Mouse (Mus musculus) embryonic facial prominence, embryonic 15.5 days (tissue): ENCODE measurements around the gene Wnt5b. TPM values are rescaled to one million over a fixed set of nuclear protein-coding genes. Genes with fewer than 3 reads are reported as not detected.

ENCODE experiments used
- ATAC-seq: fragments of 200-750 bp; cut with Nextera tagmentation; 2 replicates; pipeline ENCODE4 v1.8.0; 2017; ENCODE audit warnings: low read depth, moderate TSS enrichment; ENCODE audit not compliant: insufficient number of reproducible peaks, low FRiP score, low TSS enrichment
- H3K27ac ChIP-seq: fragments of 300-500 bp; sonication (generic); replicated peaks from 2 replicates; pipeline ENCODE4 v1.5.1; 2015; ENCODE audit warnings: mild to moderate bottlenecking, inconsistent platforms
- H3K27me3 ChIP-seq: fragments of 300-500 bp; sonication (generic); 2 replicates; pipeline ENCODE4 v1.6.1; 2015; ENCODE audit warnings: inconsistent platforms
- H3K36me3 ChIP-seq: fragments of 300-500 bp; sonication (generic); 2 replicates; pipeline ENCODE4 v1.6.1; 2015; ENCODE audit warnings: mild to moderate bottlenecking, inconsistent platforms
- H3K4me1 ChIP-seq: fragments of 300-500 bp; sonication (generic); 2 replicates; pipeline ENCODE4 v1.6.1; 2015; ENCODE audit warnings: inconsistent platforms
- H3K4me2 ChIP-seq: fragments of 300-500 bp; sonication (generic); replicated peaks from 2 replicates; pipeline ENCODE4 v1.6.1; 2015; ENCODE audit warnings: mild to moderate bottlenecking, inconsistent platforms
- H3K4me3 ChIP-seq: fragments of 300-500 bp; sonication (generic); replicated peaks from 2 replicates; pipeline ENCODE4 v1.5.1; 2015; ENCODE audit warnings: mild to moderate bottlenecking, inconsistent platforms
- H3K9ac ChIP-seq: fragments of 300-500 bp; sonication (generic); 2 replicates; pipeline ENCODE4 v1.6.1; 2015; ENCODE audit warnings: inconsistent platforms
- H3K9me3 ChIP-seq: fragments of 300-500 bp; sonication (generic); replicated peaks from 2 replicates; pipeline ENCODE4 v1.6.1; 2016; ENCODE audit warnings: inconsistent platforms
- WGBS: fragments of 180-500 bp; shearing (Covaris S2); methylation state at CpG from one replicate; pipeline ENCODE4 v1.1.7; 2015; 5-methylcytosine and 5-hydroxymethylcytosine counted together
- polyA plus RNA-seq: library from polyadenylated mRNA; unstranded; fragments of >200 nt; fragmentation: Nextera tagmentation; extraction: Ambion mirVana; gene quantifications from 2 replicates; pipeline ENCODE4 v1.2.1, GENCODE M21; 2015

Wnt5b gene
- polyA plus RNA-seq, 1 experiment from 2014 or later, result 9.8 TPM

GRCm38 (mm10) chr6:119568339-119568738 is 24.2 kb upstream of the Wnt5b start:
- H3K4me2 ChIP-seq, result no peak overlapping the region
- H3K36me3 ChIP-seq, result 0 out of 2 replicates have a peak, but pooled peaks cover 9% of the 10 kb centered on the region
- H3K9ac ChIP-seq, result no peak overlapping the region
- no peak overlapping the region for H3K4me3 ChIP-seq
- no peaks in the 10 kb centered on the region for H3K9me3 ChIP-seq
- whole genome bisulfite sequencing, result 78% methylated on average over 2 of the region's 2 CpGs
- no peak overlapping the region for H3K27ac ChIP-seq
- no peak for ATAC-seq
- H3K4me1 ChIP-seq, result 0 out of 2 replicates have a peak, but pooled peaks cover 10% of the 10 kb centered on the region
- H3K27me3 ChIP-seq, result no peaks in the 10 kb centered on the region

GRCm38 (mm10) chr6:119565451-119566379 is 21.6 kb upstream of the Wnt5b start:
- Histone ChIP-seq H3K9ac (no peak overlapping the region), H3K4me2 (no peak overlapping the region), H3K36me3 (no peaks in the 10 kb centered on the region), H3K9me3 (no peaks in the 10 kb centered on the region), H3K4me3 (no peak overlapping the region), H3K27ac (no peak overlapping the region), H3K4me1 (0 out of 2 replicates have a peak, but pooled peaks cover 10% of the 10 kb centered on the region), H3K27me3 (no peaks in the 10 kb centered on the region)
- 60% methylated on average over 23 of the region's 23 CpGs for WGBS
- ATAC-seq, result no peak

- no peaks in the 10 kb centered on the region for H3K9me3 ChIP-seq
- no peak overlapping the region for H3K4me3 ChIP-seq
- 0 out of 2 replicates have a peak, but pooled peaks cover 10% of the 10 kb centered on the region for H3K4me1 ChIP-seq
- H3K27me3 ChIP-seq, result no peaks in the 10 kb centered on the region
- no peak overlapping the region for H3K9ac ChIP-seq
- ATAC-seq, result no peak
- no peak overlapping the region for H3K4me2 ChIP-seq
- no peaks in the 10 kb centered on the region for H3K36me3 ChIP-seq
- 67% methylated on average over 10 of the region's 10 CpGs for WGBS
- H3K27ac ChIP-seq, result no peak overlapping the region
Measured at GRCm38 (mm10) chr6:119562558-119562957, 18.4 kb upstream of the Wnt5b start.

GRCm38 (mm10) chr6:119558855-119559254 is 14.7 kb upstream of the Wnt5b start:
- no peaks in the 10 kb centered on the region for H3K4me1 ChIP-seq
- H3K4me3 ChIP-seq, result no peak overlapping the region
- no peak overlapping the region for H3K9ac ChIP-seq
- no peak overlapping the region for H3K27ac ChIP-seq
- H3K36me3 ChIP-seq, result no peaks in the 10 kb centered on the region
- no peaks in the 10 kb centered on the region for H3K9me3 ChIP-seq
- no peaks in the 10 kb centered on the region for H3K27me3 ChIP-seq
- no peak for ATAC-seq
- 78% methylated on average over 7 of the region's 7 CpGs for WGBS
- H3K4me2 ChIP-seq, result no peak overlapping the region

GRCm38 (mm10) chr6:119554439-119554838 is 10.3 kb upstream of the Wnt5b start:
- no peaks in the 10 kb centered on the region for H3K27me3 ChIP-seq
- H3K9me3 ChIP-seq, result no peaks in the 10 kb centered on the region
- H3K4me2 ChIP-seq, result no peak overlapping the region
- no peaks in the 10 kb centered on the region for H3K36me3 ChIP-seq
- no peak overlapping the region for H3K27ac ChIP-seq
- no peak overlapping the region for H3K9ac ChIP-seq
- H3K4me3 ChIP-seq, result no peak overlapping the region
- no peaks in the 10 kb centered on the region for H3K4me1 ChIP-seq
- ATAC-seq, result no peak
- 71% methylated on average over 8 of the region's 8 CpGs for WGBS

- ATAC-seq, result peak; percentile 11; the same call in 1 of the 2 replicates
- Histone ChIP-seq H3K4me2 (peak overlapping the region; percentile 90), H3K36me3 (no peaks in the 10 kb centered on the region), H3K4me1 (peaks cover 4% of the 10 kb centered on the region; the same call in 1 of the 2 replicates), H3K4me3 (peak overlapping the region; percentile 73), H3K9ac (peak overlapping the region; percentile 35; the same call in 1 of the 2 replicates), H3K27me3 (peaks cover 3% of the 10 kb centered on the region; the same call in 1 of the 2 replicates), H3K27ac (no peak overlapping the region), H3K9me3 (no peaks in the 10 kb centered on the region)
- 2% methylated on average over 14 of the region's 14 CpGs for WGBS
Measured at GRCm38 (mm10) chr6:119544518-119544864, 344 bp upstream of the Wnt5b start.

- Histone ChIP-seq H3K27ac (no peak overlapping the region), H3K9ac (peak overlapping the region; percentile 35; the same call in 1 of the 2 replicates), H3K4me2 (peak overlapping the region; percentile 90), H3K4me3 (peak overlapping the region; percentile 73), H3K9me3 (no peaks in the 10 kb centered on the region), H3K27me3 (peaks cover 3% of the 10 kb centered on the region; the same call in 1 of the 2 replicates), H3K4me1 (peaks cover 4% of the 10 kb centered on the region; the same call in 1 of the 2 replicates), H3K36me3 (no peaks in the 10 kb centered on the region)
- ATAC-seq, result peak; percentile 30; the same call in 1 of the 2 replicates
- under 1% methylated on average over 30 of the region's 30 CpGs for WGBS
Measured at GRCm38 (mm10) chr6:119543456-119543802, 718 bp downstream of the Wnt5b start.

- H3K36me3 ChIP-seq, result no peaks in the 10 kb centered on the region
- H3K9ac ChIP-seq, result no peak overlapping the region
- H3K4me1 ChIP-seq, result 0 out of 2 replicates have a peak, but pooled peaks cover 4% of the 10 kb centered on the region
- WGBS, result 62% methylated on average over 12 of the region's 12 CpGs
- H3K9me3 ChIP-seq, result no peaks in the 10 kb centered on the region
- H3K4me2 ChIP-seq, result no peak overlapping the region
- no peak overlapping the region for H3K27ac ChIP-seq
- no peak overlapping the region for H3K4me3 ChIP-seq
- no peaks in the 10 kb centered on the region for H3K27me3 ChIP-seq
- ATAC-seq, result no peak
Measured at GRCm38 (mm10) chr6:119535867-119536266, 8.3 kb downstream of the Wnt5b start.

- H3K4me3 ChIP-seq, result no peak overlapping the region
- H3K4me2 ChIP-seq, result no peak overlapping the region
- no peaks in the 10 kb centered on the region for H3K27me3 ChIP-seq
- ATAC-seq, result no peak
- 0 out of 2 replicates have a peak, but pooled peaks cover 4% of the 10 kb centered on the region for H3K4me1 ChIP-seq
- 75% methylated on average over 9 of the region's 9 CpGs for WGBS
- no peak overlapping the region for H3K9ac ChIP-seq
- no peaks in the 10 kb centered on the region for H3K36me3 ChIP-seq
- H3K9me3 ChIP-seq, result no peaks in the 10 kb centered on the region
- H3K27ac ChIP-seq, result no peak overlapping the region
Measured at GRCm38 (mm10) chr6:119533170-119533709, 10.9 kb downstream of the Wnt5b start.

- Histone ChIP-seq H3K9ac (no peak overlapping the region), H3K36me3 (no peaks in the 10 kb centered on the region), H3K4me1 (no peaks in the 10 kb centered on the region), H3K27me3 (no peaks in the 10 kb centered on the region), H3K4me3 (no peak overlapping the region), H3K9me3 (no peaks in the 10 kb centered on the region), H3K4me2 (no peak overlapping the region), H3K27ac (no peak overlapping the region)
- 80% methylated on average over 3 of the region's 3 CpGs for WGBS
- no peak for ATAC-seq
Measured at GRCm38 (mm10) chr6:119529659-119530058, 14.5 kb downstream of the Wnt5b start.

- no peak overlapping the region for H3K4me2 ChIP-seq
- peaks cover 12% of the 10 kb centered on the region; the same call in 1 of the 2 replicates for H3K4me1 ChIP-seq
- no peaks in the 10 kb centered on the region for H3K36me3 ChIP-seq
- 75% methylated on average over 5 of the region's 5 CpGs for WGBS
- no peak for ATAC-seq
- H3K4me3 ChIP-seq, result no peak overlapping the region
- H3K27ac ChIP-seq, result no peak overlapping the region
- no peaks in the 10 kb centered on the region for H3K27me3 ChIP-seq
- no peak overlapping the region for H3K9ac ChIP-seq
- no peaks in the 10 kb centered on the region for H3K9me3 ChIP-seq
Measured at GRCm38 (mm10) chr6:119526498-119526897, 17.6 kb downstream of the Wnt5b start.
